Mouse (Mus musculus) forebrain, postnatal 0 days (tissue): Measurements from ENCODE around the gene Ppfia1. TPM values are rescaled to one million over a fixed set of nuclear protein-coding genes. Genes with fewer than 3 reads are reported as not detected.

Experiments used
- ATAC-seq: fragments of 200-750 bp; cut with Nextera tagmentation; 2 replicates; pipeline ENCODE4 v1.8.0; 2017; ENCODE audit warnings: mild to moderate bottlenecking, moderate library complexity
- DNase-seq: peaks from one replicate; pipeline ENCODE4 v3.0.0-alpha.2; 2015
- H3K27ac ChIP-seq: fragments of 300-500 bp; sonication (generic); 2 replicates; pipeline ENCODE4 v1.5.1; 2014; ENCODE audit warnings: low read depth, mild to moderate bottlenecking, antibody characterized with exemption, low read length, moderate library complexity, mixed read lengths
- H3K27me3 ChIP-seq: fragments of 300-500 bp; sonication (generic); 2 replicates; pipeline ENCODE4 v1.6.1; 2014; ENCODE audit warnings: mild to moderate bottlenecking, low read length, mixed read lengths; ENCODE audit not compliant: insufficient read depth
- H3K36me3 ChIP-seq: fragments of 300-500 bp; sonication (generic); 2 replicates; pipeline ENCODE4 v1.6.1; 2014; ENCODE audit warnings: mild to moderate bottlenecking, moderate library complexity; ENCODE audit not compliant: insufficient read depth
- H3K4me1 ChIP-seq: fragments of 300-500 bp; sonication (generic); 2 replicates; pipeline ENCODE4 v1.6.1; 2014; ENCODE audit warnings: antibody characterized with exemption; ENCODE audit not compliant: insufficient read depth
- H3K4me2 ChIP-seq: fragments of 300-500 bp; sonication (generic); 2 replicates; pipeline ENCODE4 v1.6.1; 2014; ENCODE audit warnings: low read depth, mild to moderate bottlenecking, moderate library complexity
- H3K4me3 ChIP-seq: fragments of 300-500 bp; sonication (generic); 2 replicates; pipeline ENCODE4 v1.5.1; 2014; ENCODE audit warnings: low read depth, low read length, mixed read lengths
- H3K9ac ChIP-seq: fragments of 300-500 bp; sonication (generic); 2 replicates; pipeline ENCODE4 v1.6.1; 2014; ENCODE audit warnings: mild to moderate bottlenecking
- H3K9me3 ChIP-seq: fragments of 300-500 bp; sonication (generic); 2 replicates; pipeline ENCODE4 v1.6.1; 2016; ENCODE audit warnings: low read length
- CTCF ChIP-seq: sonication (generic); IDR thresholded peaks from 2 replicates; pipeline ENCODE4 v1.5.1; 2016; ENCODE audit warnings: antibody characterized with exemption, control low read depth, low read depth
- WGBS: fragments of 180-500 bp; shearing (Covaris S2); extraction: QIAGEN DNeasy Blood & Tissue Kit; methylation state at CpG from one replicate; pipeline ENCODE4 v1.1.7; 2014; 5-methylcytosine and 5-hydroxymethylcytosine counted together
- polyA plus RNA-seq: library from polyadenylated mRNA; unstranded; fragments of >200 nt; fragmentation: Nextera tagmentation; extraction: Ambion mirVana; gene quantifications from 2 replicates; pipeline ENCODE4 v1.2.1, GENCODE M21; 2015
- total RNA-seq: library from RNA; depleted of rRNA; stranded (reverse); fragments of >200 nt; gene quantifications from 2 replicates; pipeline ENCODE4 v1.2.3, GENCODE M21; 2014; rRNA removed

Ppfia1 gene
- total RNA-seq = 32.2 and 53.8 TPM in 2 replicates
- 12.0 and 15.2 TPM in 2 replicates for polyA plus RNA-seq

GRCm38 (mm10) chr7:144553237-144554122, at the start of gene Ppfia1:
Ppfia1 (minus strand) TSS chr7:144553729.
- no peak for TF ChIP-seq CTCF
- ATAC-seq = peak; percentile 97
- WGBS = 2% methylated on average over 85 of the region's 97 CpGs
- Histone ChIP-seq H3K4me1 (peaks cover 12% of the 10 kb centered on the region; the same call in 1 of the 2 replicates), H3K27ac (peak within 1 kb of the TSS; percentile 71; the same call in 1 of the 2 replicates), H3K4me3 (peak within 1 kb of the TSS; percentile 98), H3K27me3 (no peaks in the 10 kb centered on the region), H3K4me2 (peak within 1 kb of the TSS; percentile 85), H3K9me3 (no peaks in the 10 kb centered on the region), H3K36me3 (peaks cover 20% of the 10 kb centered on the region; the same call in 1 of the 2 replicates), H3K9ac (peak within 1 kb of the TSS; percentile 94)
- DNase-seq = peak; percentile 99

GRCm38 (mm10) chr7:144600333-144600900, 46.9 kb upstream of the Ppfia1 start:
- no peaks in the 10 kb centered on the region for H3K36me3 ChIP-seq
- H3K4me2 ChIP-seq = no peak overlapping the region
- DNase-seq = no peak
- H3K27me3 ChIP-seq = no peaks in the 10 kb centered on the region
- no peaks in the 10 kb centered on the region for H3K9me3 ChIP-seq
- H3K4me1 ChIP-seq = no peaks in the 10 kb centered on the region
- peak; percentile 72 for ATAC-seq
- no peak for TF ChIP-seq CTCF
- no peak overlapping the region; the same call in 1 of the 2 replicates for H3K27ac ChIP-seq
- H3K9ac ChIP-seq = no peak overlapping the region
- no peak overlapping the region for H3K4me3 ChIP-seq
- WGBS = 29% methylated on average over 6 of the region's 6 CpGs

- Histone ChIP-seq H3K27me3 (no peaks in the 10 kb centered on the region), H3K27ac (no peak overlapping the region), H3K4me3 (no peak overlapping the region), H3K4me2 (no peak overlapping the region), H3K4me1 (no peaks in the 10 kb centered on the region), H3K36me3 (no peaks in the 10 kb centered on the region), H3K9me3 (no peaks in the 10 kb centered on the region), H3K9ac (no peak overlapping the region)
- WGBS = 74% methylated on average over 3 of the region's 3 CpGs
- DNase-seq = peak; percentile 39
- ATAC-seq = peak; percentile 60; the same call in 1 of the 2 replicates
- TF ChIP-seq CTCF = peak; percentile 55
These were observed 36.0 kb upstream of the Ppfia1 start for GRCm38 (mm10) chr7:144589508-144589907.

- WGBS = 48% methylated on average over 2 of the region's 2 CpGs
- peak; percentile 68 for TF ChIP-seq CTCF
- H3K36me3 ChIP-seq = no peaks in the 10 kb centered on the region
- H3K9ac ChIP-seq = no peak overlapping the region
- DNase-seq = peak; percentile 52
- H3K27ac ChIP-seq = no peak overlapping the region
- no peak overlapping the region for H3K4me3 ChIP-seq
- no peaks in the 10 kb centered on the region for H3K27me3 ChIP-seq
- no peak for ATAC-seq
- no peak overlapping the region for H3K4me2 ChIP-seq
- H3K4me1 ChIP-seq = peaks cover 6% of the 10 kb centered on the region; the same call in 1 of the 2 replicates
- H3K9me3 ChIP-seq = no peaks in the 10 kb centered on the region
These were observed 33.8 kb upstream of the Ppfia1 start for GRCm38 (mm10) chr7:144587291-144587690.

- Histone ChIP-seq H3K9ac (no peak overlapping the region), H3K36me3 (no peaks in the 10 kb centered on the region), H3K4me1 (peaks cover 14% of the 10 kb centered on the region), H3K9me3 (no peaks in the 10 kb centered on the region), H3K4me2 (no peak overlapping the region), H3K27me3 (no peaks in the 10 kb centered on the region), H3K4me3 (no peak overlapping the region), H3K27ac (no peak overlapping the region)
- WGBS = 10% methylated on average over 6 of the region's 6 CpGs
- DNase-seq (peak; percentile 81), ATAC-seq (no peak)
- peak; percentile 96 for TF ChIP-seq CTCF
These were observed 32.1 kb upstream of the Ppfia1 start for GRCm38 (mm10) chr7:144585648-144586047.

- H3K27ac ChIP-seq = no peak overlapping the region
- DNase-seq (peak; percentile 71), ATAC-seq (no peak)
- no peak overlapping the region for H3K9ac ChIP-seq
- no peak overlapping the region for H3K4me3 ChIP-seq
- peaks cover 17% of the 10 kb centered on the region for H3K36me3 ChIP-seq
- 5% methylated on average over 4 of the region's 4 CpGs for WGBS
- H3K27me3 ChIP-seq = no peaks in the 10 kb centered on the region
- H3K4me1 ChIP-seq = peaks cover 14% of the 10 kb centered on the region
- peak; percentile 76 for TF ChIP-seq CTCF
- H3K4me2 ChIP-seq = no peak overlapping the region
- no peaks in the 10 kb centered on the region for H3K9me3 ChIP-seq
These were observed 30.1 kb upstream of the Ppfia1 start for GRCm38 (mm10) chr7:144583619-144584018.
